Comparison of ENCODE assay signal across 13 mouse cellular contexts in the genomic region with DNA sequence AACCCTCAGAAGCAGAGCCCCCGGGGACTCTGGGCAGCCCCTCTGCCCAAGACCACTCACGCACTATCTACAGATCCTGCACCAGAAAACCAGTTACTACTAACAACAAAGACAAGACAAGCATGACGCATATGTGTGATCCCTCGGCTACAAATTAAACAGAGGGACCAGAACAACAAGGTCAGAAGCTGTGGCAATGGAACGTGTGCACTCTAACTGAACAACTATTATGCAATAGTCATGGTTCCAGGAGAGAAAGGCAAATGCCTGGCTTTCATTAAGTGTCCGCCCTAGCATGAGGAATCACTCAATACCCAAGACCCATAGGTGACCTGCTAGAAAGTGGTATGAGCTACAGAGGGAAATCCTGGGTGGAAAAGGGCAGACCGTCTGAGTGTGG. TPM values are rescaled to one million over a fixed set of nuclear protein-coding genes. Genes with fewer than 3 reads are reported as not detected.
DNase-seq lines count a peak whose midpoint lies in the region; ATAC-seq and TF ChIP-seq lines count a peak whose summit lies in the region.
"Had no signal": no experiment of that assay in that cellular context is flagged by ENCODE, and none has a peak within 500 bp of the region (broad histone marks: within the 10 kb centered on the region; RNA-seq: fewer than 3 reads in every experiment).

No protein-coding gene starts in this region.

- TF ChIP-seq CTCF in heart, adult 2 months (IDR thresholded peaks at IDR 0.05): no peak
- TF ChIP-seq CTCF in lung, adult 2 months (IDR thresholded peaks at IDR 0.05; ENCODE audit: insufficient read depth, low read length): no peak

- H3K4me1 ChIP-seq in heart, adult 2 months (ENCODE audit: control insufficient read depth, insufficient read depth, low read length): peaks cover 64% of the 10 kb centered on the region
- peaks cover 31% of the 10 kb centered on the region for H3K4me1 ChIP-seq in lung, adult 2 months (ENCODE audit: control insufficient read depth, insufficient read depth, low read length)
- H3K4me1 ChIP-seq in brown adipose tissue, adult 24 weeks (ENCODE audit: control insufficient read depth, insufficient read depth, insufficient read length, low read length): peaks cover 78% of the 10 kb centered on the region
- peaks cover 68% of the 10 kb centered on the region for H3K4me1 ChIP-seq in liver, embryonic 16.5 days (ENCODE audit: control insufficient read depth, low read depth, low read length)

- H3K79me2 ChIP-seq in heart, adult 2 months (replicated peaks; ENCODE audit: control insufficient read depth, insufficient read depth, low read length): peaks cover 4% of the 10 kb centered on the region; the same call in 1 of the 2 replicates

- 86% methylated on average over 7 of the region's 7 CpGs for WGBS in heart, adult 2 months
- WGBS in lung, adult 2 months: 76% methylated on average over 7 of the region's 7 CpGs
- 65% methylated on average over 7 of the region's 7 CpGs for WGBS in liver, embryonic 16.5 days (ENCODE audit: insufficient replicate concordance)

- H3K9ac ChIP-seq in heart, adult 2 months (ENCODE audit: low read depth, low read length): no peak overlapping the region
- peak overlapping the region; percentile 78 for H3K9ac ChIP-seq in liver, embryonic 16.5 days (ENCODE audit: low read depth, low read length)
- H3K9ac ChIP-seq: limb, embryonic 12.5 days had no signal

- TF ChIP-seq EP300 in heart, adult 2 months (IDR thresholded peaks at IDR 0.05; ENCODE audit: insufficient read depth, low read depth, low read length): no peak

- peak overlapping the region; percentile 78 for H3K4me2 ChIP-seq in liver, embryonic 16.5 days (ENCODE audit: low read depth, low read length)
- H3K4me2 ChIP-seq: limb, embryonic 12.5 days had no signal

- intact Hi-C loops in heart, adult 2 months (cut with DNase I): no loop called here
- intact Hi-C loops in heart, postnatal 14 days (cut with DNase I): loop anchor here (5.0 kb wide), 1 partner anchor 40 kb away; no protein-coding TSS in a partner anchor

- no peaks in the 10 kb centered on the region for H3K27me3 ChIP-seq in heart, adult 2 months (ENCODE audit: control insufficient read depth, insufficient read depth, low read length)
- no peaks in the 10 kb centered on the region for H3K27me3 ChIP-seq in liver, embryonic 16.5 days (ENCODE audit: control insufficient read depth, insufficient read depth, low read depth, low read length)
- H3K27me3 ChIP-seq: limb, embryonic 12.5 days; Patski had no signal

- no peak overlapping the region for H3K4me3 ChIP-seq in heart, adult 2 months
- no peak overlapping the region for H3K4me3 ChIP-seq in lung, adult 2 months (replicated peaks; ENCODE audit: extremely low read depth, low read depth, low read length)
- no peak overlapping the region for H3K4me3 ChIP-seq in brown adipose tissue, adult 24 weeks (ENCODE audit: insufficient read depth, low read depth, low read length)
- H3K4me3 ChIP-seq in liver, embryonic 16.5 days (ENCODE audit: low read depth, low read length): peak overlapping the region; percentile 72
- H3K4me3 ChIP-seq: limb, embryonic 12.5 days had no signal

- no peaks in the 10 kb centered on the region for H3K9me3 ChIP-seq in liver, embryonic 16.5 days (replicated peaks; ENCODE audit: control insufficient read depth, low read length)
- H3K9me3 ChIP-seq: limb, embryonic 12.5 days had no signal

- no peak for DNase-seq in heart, adult 2 months
- DNase-seq in heart, postnatal 14 days: no peak
- peak; percentile 18 for DNase-seq in lung, adult 2 months
- DNase-seq in lung, postnatal 14 days: no peak
- DNase-seq in urinary bladder, adult 18-20 months (ENCODE audit: low spot score in 2 of 2): no peak
- DNase-seq: cerebellum, postnatal 25 days; thymus, postnatal 4 days had no signal

- no peak for ATAC-seq in liver, embryonic 16.5 days (ENCODE audit: low read depth)
- no peak for ATAC-seq in granulocyte monocyte progenitor cell, adult 5-6 weeks (replicated peaks; ENCODE audit: poor library complexity, severe bottlenecking)
- ATAC-seq: CD4-positive, CD25-positive, alpha-beta regulatory T cell, adult 4 months; Patski had no signal

- no peak for TF ChIP-seq POLR2A in heart, adult 2 months (IDR thresholded peaks at IDR 0.05; ENCODE audit: insufficient read depth, low read depth, low read length)
- no peak for TF ChIP-seq POLR2A in lung, adult 2 months (IDR thresholded peaks at IDR 0.05; ENCODE audit: borderline replicate concordance, extremely low read depth, low read depth, low read length)

- H3K27ac ChIP-seq in heart, adult 2 months: peak overlapping the region; percentile 80
- H3K27ac ChIP-seq in brown adipose tissue, adult 24 weeks (replicated peaks; ENCODE audit: low read depth, low read length): peak overlapping the region; percentile 90
- peak overlapping the region; percentile 98 for H3K27ac ChIP-seq in liver, embryonic 16.5 days (ENCODE audit: low read length)
- H3K27ac ChIP-seq: limb, embryonic 12.5 days had no signal

- peaks cover 18% of the 10 kb centered on the region for H3K36me3 ChIP-seq in heart, adult 2 months (ENCODE audit: control insufficient read depth, insufficient read depth, low read length)
- H3K36me3 ChIP-seq in liver, embryonic 16.5 days (ENCODE audit: control insufficient read depth, insufficient read depth): no peaks in the 10 kb centered on the region; the same call in 1 of the 2 replicates

RNA-seq across cellular contexts. Expression of a gene that starts 36.6 kb away (rescaled TPM):
- total RNA-seq in heart, adult 2 months (2021): 10 to 100 TPM; 22.0 to 26.9 TPM
- 22.5 and 25.7 TPM in 2 replicates for polyA plus RNA-seq in heart, adult 2 months (2012; rRNA removed)
- 10 to 100 TPM; 29.2 to 34.1 TPM for total RNA-seq in heart, postnatal 14 days (2021)
- 79.4 and 80.3 TPM in 2 replicates for polyA plus RNA-seq in lung, adult 2 months (2012; rRNA removed)
- 44.1 and 50.2 TPM in 2 replicates for polyA plus RNA-seq in brown adipose tissue, adult 24 weeks (2012; ENCODE audit: insufficient read depth, insufficient read length, missing spikeins)
- 25.1 and 29.4 TPM in 2 replicates for polyA plus RNA-seq in liver, embryonic 16.5 days (2015; fragmentation: Nextera tagmentation; extraction: Ambion mirVana)
- 20.1 and 27.7 TPM in 2 replicates for total RNA-seq in granulocyte monocyte progenitor cell, adult 5-6 weeks (2014; fragmentation: Nextera tagmentation)
- total RNA-seq in granulocyte monocyte progenitor cell, adult 5-6 weeks (2017): 11.1 and 12.5 TPM in 2 replicates
